Mouse (Mus musculus) lung, embryonic 14.5 days (tissue): ENCODE measurements at regions not wholly inside any gene's neighbourhood (a gene's known extent, or its start where the extent isn't known, plus 50 kb on each side); places are given as distances from the start of the nearest gene placed in this dataset.

Experiments used
- ATAC-seq: fragments of 200-750 bp; cut with Nextera tagmentation; 2 replicates; pipeline ENCODE4 v1.8.0; 2017; ENCODE audit warnings: mild to moderate bottlenecking, moderate TSS enrichment, moderate library complexity; ENCODE audit not compliant: insufficient read depth
- DNase-seq: peaks from one replicate; pipeline ENCODE4 v3.0.0-alpha.2; 2015
- H3K27ac ChIP-seq: fragments of 300-500 bp; sonication (generic); 2 replicates; pipeline ENCODE4 v1.5.1; 2014; ENCODE audit warnings: low read depth, mild to moderate bottlenecking, moderate library complexity
- H3K27me3 ChIP-seq: fragments of 300-500 bp; sonication (generic); 2 replicates; pipeline ENCODE4 v1.6.1; 2014; ENCODE audit warnings: low read length, control low read depth; ENCODE audit not compliant: insufficient read depth
- H3K36me3 ChIP-seq: fragments of 300-500 bp; sonication (generic); 2 replicates; pipeline ENCODE4 v1.6.1; 2014; ENCODE audit warnings: control low read depth; ENCODE audit not compliant: insufficient read depth
- H3K4me1 ChIP-seq: fragments of 300-500 bp; sonication (generic); 2 replicates; pipeline ENCODE4 v1.6.1; 2014; ENCODE audit warnings: antibody characterized with exemption, control low read depth; ENCODE audit not compliant: insufficient read depth
- H3K4me2 ChIP-seq: fragments of 300-500 bp; sonication (generic); 2 replicates; pipeline ENCODE4 v1.6.1; 2014; ENCODE audit warnings: mild to moderate bottlenecking
- H3K4me3 ChIP-seq: fragments of 300-500 bp; sonication (generic); 2 replicates; pipeline ENCODE4 v1.5.1; 2014; ENCODE audit warnings: low read depth, low read length
- H3K9ac ChIP-seq: fragments of 300-500 bp; sonication (generic); 2 replicates; pipeline ENCODE4 v1.6.1; 2014
- H3K9me3 ChIP-seq: fragments of 300-500 bp; sonication (generic); 2 replicates; pipeline ENCODE4 v1.6.1; 2016; ENCODE audit warnings: low read depth, low read length, control low read depth
- CTCF ChIP-seq: IDR thresholded peaks from 2 replicates; pipeline ENCODE4 v1.5.1; 2016; ENCODE audit warnings: antibody characterized with exemption, low read depth
- WGBS: fragments of 180-500 bp; shearing (Covaris S2); extraction: QIAGEN DNeasy Blood & Tissue Kit; methylation state at CpG from one replicate; pipeline ENCODE4 v1.1.7; 2014; 5-methylcytosine and 5-hydroxymethylcytosine counted together

GRCm38 (mm10) chr7:82949372-82949771 is 82.2 kb downstream of the Mex3b start:
- no peak overlapping the region for H3K9ac ChIP-seq
- H3K4me3 ChIP-seq: no peak overlapping the region
- H3K27ac ChIP-seq: no peak overlapping the region
- no peak overlapping the region for H3K4me2 ChIP-seq
- H3K9me3 ChIP-seq: no peaks in the 10 kb centered on the region
- H3K4me1 ChIP-seq: no peaks in the 10 kb centered on the region
- 82% methylated on average over 6 of the region's 6 CpGs for WGBS
- ATAC-seq (no peak), DNase-seq (no peak)
- H3K27me3 ChIP-seq: no peaks in the 10 kb centered on the region
- TF ChIP-seq CTCF: no peak
- H3K36me3 ChIP-seq: no peaks in the 10 kb centered on the region

DNA sequence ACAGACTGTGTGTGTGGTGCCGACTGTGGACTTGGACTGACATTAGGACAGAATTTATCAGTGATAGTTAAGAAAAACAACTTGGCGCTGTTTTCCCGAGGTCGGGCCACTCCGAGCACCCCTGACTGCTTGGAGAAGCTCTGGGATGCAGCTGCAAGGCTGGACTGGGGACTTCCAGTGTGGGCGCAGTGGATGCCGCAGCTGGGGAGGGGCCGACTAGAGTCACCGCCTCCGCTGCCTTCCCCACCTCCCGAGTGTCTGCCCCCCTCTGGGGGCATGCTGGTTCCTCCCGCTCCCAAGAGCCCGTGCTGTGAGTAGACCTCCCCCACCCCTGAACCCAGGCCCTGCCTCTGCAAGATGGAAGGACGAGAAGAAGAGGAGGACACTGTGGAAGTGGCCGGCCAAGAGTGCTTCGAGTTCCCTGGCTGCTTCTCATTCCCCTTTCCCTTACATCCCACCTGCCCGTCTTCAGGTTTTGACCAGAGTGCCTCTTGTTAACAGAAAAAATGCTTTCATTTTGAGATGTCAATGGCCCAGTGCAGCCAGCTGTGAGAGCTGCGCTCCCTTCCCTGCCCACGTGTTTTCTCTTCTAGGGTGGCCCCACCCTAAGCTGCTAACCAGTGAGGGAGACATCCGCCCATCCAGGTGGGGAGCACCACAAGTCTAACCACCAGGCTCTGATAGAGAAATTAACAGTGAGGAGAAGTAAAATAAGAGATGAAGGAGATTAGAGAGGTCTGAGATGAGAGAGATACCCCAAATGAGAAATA is 90.3 kb downstream of the Mex3b start:
- no peak for TF ChIP-seq CTCF
- peak overlapping the region; percentile 9; the same call in 1 of the 2 replicates for H3K9ac ChIP-seq
- no peaks in the 10 kb centered on the region for H3K36me3 ChIP-seq
- peak overlapping the region; percentile 36 for H3K4me2 ChIP-seq
- DNase-seq: peak; percentile 56
- peak; percentile 66; the same call in 1 of the 2 replicates for ATAC-seq
- H3K27me3 ChIP-seq: no peaks in the 10 kb centered on the region
- H3K9me3 ChIP-seq: no peaks in the 10 kb centered on the region
- H3K4me3 ChIP-seq: no peak overlapping the region; the same call in 1 of the 2 replicates
- 25% methylated on average over 20 of the region's 20 CpGs for WGBS
- H3K4me1 ChIP-seq: no peaks in the 10 kb centered on the region
- H3K27ac ChIP-seq: no peak overlapping the region

DNA sequence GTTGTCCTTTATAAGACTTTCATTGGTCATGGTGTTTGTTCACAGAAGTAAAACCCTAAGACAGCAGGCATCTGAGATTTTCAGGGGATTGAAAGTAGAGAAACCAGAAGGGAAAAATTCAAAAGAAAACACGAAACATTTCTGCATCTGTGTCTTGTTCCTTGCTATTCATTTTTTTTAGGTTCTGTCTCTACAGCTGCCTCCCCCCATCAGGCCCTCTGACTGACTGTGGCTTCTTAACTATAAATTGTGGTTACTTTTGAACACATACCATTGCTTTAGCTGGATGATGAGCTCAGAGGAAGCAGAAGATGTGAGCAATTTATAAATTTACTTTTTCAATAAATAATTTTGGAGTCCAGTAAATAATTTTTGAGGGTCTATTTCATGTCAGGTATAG is 103.5 kb downstream of the Mex3b start:
- Histone ChIP-seq H3K9ac (no peak overlapping the region), H3K36me3 (no peaks in the 10 kb centered on the region), H3K4me1 (no peaks in the 10 kb centered on the region), H3K27ac (no peak overlapping the region), H3K4me2 (no peak overlapping the region), H3K4me3 (no peak overlapping the region), H3K27me3 (no peaks in the 10 kb centered on the region), H3K9me3 (no peaks in the 10 kb centered on the region)
- no peak for TF ChIP-seq CTCF
- ATAC-seq (no peak), DNase-seq (no peak)
- WGBS: 88% methylated on average over 1 of the region's 1 CpGs

- Histone ChIP-seq H3K36me3 (no peaks in the 10 kb centered on the region), H3K9ac (no peak overlapping the region), H3K9me3 (no peaks in the 10 kb centered on the region), H3K4me3 (no peak overlapping the region), H3K27ac (no peak overlapping the region), H3K4me1 (no peaks in the 10 kb centered on the region), H3K4me2 (no peak overlapping the region), H3K27me3 (no peaks in the 10 kb centered on the region)
- 93% methylated on average over 5 of the region's 5 CpGs for WGBS
- DNase-seq: no peak
- no peak for ATAC-seq
- no peak for TF ChIP-seq CTCF
Observed at GRCm38 (mm10) chr7:82971244-82971643, 104.1 kb downstream of the Mex3b start.

DNA sequence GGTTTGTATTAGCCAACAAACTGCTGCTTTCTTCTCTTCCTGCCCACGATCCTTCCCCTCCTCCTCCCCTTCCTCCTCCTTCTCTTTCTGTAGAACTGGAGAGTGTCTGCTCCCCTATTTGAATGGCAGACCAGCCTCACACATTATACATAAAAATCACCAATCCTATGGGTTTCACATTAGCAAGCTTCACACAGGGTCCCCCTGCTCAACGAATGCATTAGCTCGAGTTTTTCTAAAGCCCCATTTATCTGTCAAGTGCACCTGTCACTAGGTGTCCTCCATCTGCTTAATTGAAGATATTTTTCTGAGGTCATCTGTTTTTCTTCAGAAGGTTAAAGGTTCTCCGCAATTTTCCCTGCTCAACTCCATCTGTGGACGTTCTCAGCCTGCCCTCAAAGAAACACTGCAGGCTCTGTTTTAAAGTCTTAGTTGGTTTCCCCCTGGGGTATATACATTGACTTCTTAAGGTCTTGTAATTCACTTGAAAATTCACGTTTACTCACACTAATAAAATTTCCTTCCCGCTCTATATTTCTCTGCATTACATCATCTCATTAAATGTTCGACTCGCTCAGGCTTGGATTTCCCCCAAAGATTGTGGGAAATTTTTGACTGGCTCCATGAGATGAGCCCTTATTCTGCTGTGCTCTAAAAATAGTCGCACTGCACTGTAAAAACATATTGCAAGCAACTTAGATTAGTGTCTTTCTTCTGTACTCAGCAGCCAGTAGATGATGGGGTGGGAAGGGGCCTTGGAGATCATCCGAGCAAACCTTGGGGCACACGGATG is 105.3 kb downstream of the Mex3b start:
- H3K4me1 ChIP-seq: no peaks in the 10 kb centered on the region
- 58% methylated on average over 12 of the region's 12 CpGs for WGBS

GRCm38 (mm10) chr7:82990708-82991107 is 123.6 kb downstream of the Mex3b start:
- Histone ChIP-seq H3K9ac (no peak overlapping the region), H3K4me3 (no peak overlapping the region), H3K9me3 (no peaks in the 10 kb centered on the region), H3K36me3 (no peaks in the 10 kb centered on the region), H3K4me1 (no peaks in the 10 kb centered on the region), H3K4me2 (no peak overlapping the region), H3K27me3 (no peaks in the 10 kb centered on the region), H3K27ac (no peak overlapping the region)
- TF ChIP-seq CTCF: no peak
- DNase-seq (no peak), ATAC-seq (no peak)

More for the DNA sequence above, 105.3 kb downstream of the Mex3b start:
- H3K27ac ChIP-seq: no peak overlapping the region
- ATAC-seq (no peak), DNase-seq (peak; percentile 20)
- no peak overlapping the region for H3K4me3 ChIP-seq
- no peaks in the 10 kb centered on the region for H3K9me3 ChIP-seq
- no peaks in the 10 kb centered on the region for H3K36me3 ChIP-seq
- no peak overlapping the region for H3K9ac ChIP-seq
- no peak overlapping the region for H3K4me2 ChIP-seq
- H3K27me3 ChIP-seq: no peaks in the 10 kb centered on the region
- no peak for TF ChIP-seq CTCF

- ATAC-seq (no peak), DNase-seq (no peak)
- Histone ChIP-seq H3K27ac (no peak overlapping the region), H3K4me3 (no peak overlapping the region), H3K4me1 (no peaks in the 10 kb centered on the region), H3K4me2 (no peak overlapping the region), H3K36me3 (no peaks in the 10 kb centered on the region), H3K9me3 (no peaks in the 10 kb centered on the region), H3K9ac (no peak overlapping the region), H3K27me3 (no peaks in the 10 kb centered on the region)
- WGBS: 53% methylated on average over 5 of the region's 5 CpGs
- TF ChIP-seq CTCF: no peak
Observed at GRCm38 (mm10) chr7:82993136-82993535, 126.0 kb downstream of the Mex3b start.
